Mouse (Mus musculus): ENCODE measurements at regions not wholly inside any gene's neighbourhood (a gene's known extent, or its start where the extent isn't known, plus 50 kb on each side); places are given as distances from the start of the nearest gene placed in this dataset.

- TF ChIP-seq CTCF (IDR thresholded peaks at IDR 0.05; ENCODE audit: low read depth, low read length) (no peak), GATA1 (IDR thresholded peaks at IDR 0.05; ENCODE audit: borderline replicate concordance, low read length) (no peak), POLR2AphosphoS5 (IDR thresholded peaks at IDR 0.05; ENCODE audit: insufficient replicate concordance, low read depth, low read length) (no peak), TAL1 (conservative IDR thresholded peaks at IDR 0.05; ENCODE audit: low read depth, low read length) (no peak), GATA2 (IDR thresholded peaks at IDR 0.05; ENCODE audit: borderline replicate concordance, low read depth, low read length) (no peak)
Observed at GRCm38 (mm10) chr3:134509702-134510101, 273.4 kb downstream of the Cxxc4 start.

Measured in G1E (cell line).